Mouse (Mus musculus): ENCODE results near the gene Cct2.
A peak's percentile ranks its signal among the peaks of the same experiment; 100 is the strongest.

The Cct2 gene

GRCm38 (mm10) chr10:117063254-117064021 lies at the start of gene Cct2:
Gene Cct2, minus strand, starts transcription at chr10:117063814.
- peak; percentile 90 for DNase-seq

- DNase-seq, result no peak
Measured at GRCm38 (mm10) chr10:117112545-117112944, 48.9 kb upstream of the Cct2 start.

GRCm38 (mm10) chr10:117111455-117111854 lies 47.8 kb upstream of the Cct2 start:
- DNase-seq, result no peak

GRCm38 (mm10) chr10:117110271-117110670 lies 46.7 kb upstream of the Cct2 start:
- no peak for DNase-seq

- DNase-seq, result no peak
Measured at GRCm38 (mm10) chr10:117106686-117107085, 43.1 kb upstream of the Cct2 start.

GRCm38 (mm10) chr10:117106244-117106643 lies 42.6 kb upstream of the Cct2 start:
- DNase-seq, result no peak

- no peak for DNase-seq
Measured at GRCm38 (mm10) chr10:117105015-117105414, 41.4 kb upstream of the Cct2 start.

GRCm38 (mm10) chr10:117103854-117104598 lies 40.4 kb upstream of the Cct2 start:
- no peak for DNase-seq

- no peak for DNase-seq
Measured at GRCm38 (mm10) chr10:117100175-117100574, 36.6 kb upstream of the Cct2 start.

GRCm38 (mm10) chr10:117097116-117097698 lies 33.6 kb upstream of the Cct2 start:
- no peak for DNase-seq

GRCm38 (mm10) chr10:117096096-117096495 lies 32.5 kb upstream of the Cct2 start:
- DNase-seq, result no peak

GRCm38 (mm10) chr10:117094504-117095329 lies 31.1 kb upstream of the Cct2 start:
- peak; percentile 13 for DNase-seq

- no peak for DNase-seq
Measured at GRCm38 (mm10) chr10:117089628-117090027, 26.0 kb upstream of the Cct2 start.

- no peak for DNase-seq
Measured at GRCm38 (mm10) chr10:117081914-117082359, 18.3 kb upstream of the Cct2 start.

GRCm38 (mm10) chr10:117081326-117081725 lies 17.7 kb upstream of the Cct2 start:
- no peak for DNase-seq

GRCm38 (mm10) chr10:117078284-117078683 lies 14.7 kb upstream of the Cct2 start:
- DNase-seq, result no peak

- DNase-seq, result no peak
Measured at GRCm38 (mm10) chr10:117073176-117073575, 9.6 kb upstream of the Cct2 start.

- no peak for DNase-seq
Measured at GRCm38 (mm10) chr10:117072191-117072888, 8.7 kb upstream of the Cct2 start.

- DNase-seq, result no peak
Measured at GRCm38 (mm10) chr10:117069109-117069508, 5.5 kb upstream of the Cct2 start.

- DNase-seq, result no peak
Measured at GRCm38 (mm10) chr10:117064076-117064475, 462 bp upstream of the Cct2 start.

GRCm38 (mm10) chr10:117062894-117063253 lies 740 bp downstream of the Cct2 start:
- no peak for DNase-seq

GRCm38 (mm10) chr10:117055668-117056067 lies 7.9 kb downstream of the Cct2 start:
- no peak for DNase-seq
